Mouse (Mus musculus): ENCODE measurements around the gene Ccdc71l.

The Ccdc71l gene

GRCm38 (mm10) chr12:32378528-32379295 lies at the start of gene Ccdc71l:
Gene Ccdc71l (plus strand): TSS chr12:32378704.
- DNase-seq (ENCODE audit: low read depth, low spot score), result peak; percentile 92

GRCm38 (mm10) chr12:32339078-32339477 lies 39.4 kb upstream of the Ccdc71l start:
- no peak for DNase-seq (ENCODE audit: low read depth, low spot score)

- no peak for DNase-seq (ENCODE audit: low read depth, low spot score)
Observed at GRCm38 (mm10) chr12:32343487-32343886, 35.0 kb upstream of the Ccdc71l start.

- DNase-seq (ENCODE audit: low read depth, low spot score), result no peak
Observed at GRCm38 (mm10) chr12:32346121-32346520, 32.4 kb upstream of the Ccdc71l start.

GRCm38 (mm10) chr12:32348493-32348892 lies 30.0 kb upstream of the Ccdc71l start:
- no peak for DNase-seq (ENCODE audit: low read depth, low spot score)

GRCm38 (mm10) chr12:32351874-32352273 lies 26.6 kb upstream of the Ccdc71l start:
- no peak for DNase-seq (ENCODE audit: low read depth, low spot score)

GRCm38 (mm10) chr12:32379296-32379725 lies 807 bp downstream of the Ccdc71l start:
- DNase-seq (ENCODE audit: low read depth, low spot score), result peak; percentile 40

GRCm38 (mm10) chr12:32379731-32380130 lies 1.2 kb downstream of the Ccdc71l start:
- no peak for DNase-seq (ENCODE audit: low read depth, low spot score)

GRCm38 (mm10) chr12:32380457-32380856 lies 2.0 kb downstream of the Ccdc71l start:
- DNase-seq (ENCODE audit: low read depth, low spot score), result no peak

- no peak for DNase-seq (ENCODE audit: low read depth, low spot score)
Observed at GRCm38 (mm10) chr12:32381011-32381410, 2.5 kb downstream of the Ccdc71l start.

GRCm38 (mm10) chr12:32419537-32419936 lies 41.0 kb downstream of the Ccdc71l start:
- no peak for DNase-seq (ENCODE audit: low read depth, low spot score)

- DNase-seq (ENCODE audit: low read depth, low spot score), result no peak
Observed at GRCm38 (mm10) chr12:32427832-32428231, 49.3 kb downstream of the Ccdc71l start.

GRCm38 (mm10) chr12:32431004-32431403 lies 52.5 kb downstream of the Ccdc71l start:
- DNase-seq (ENCODE audit: low read depth, low spot score), result no peak

All from R1 (cell line).